Mouse (Mus musculus) left cerebral cortex, postnatal 25 days (tissue): Measurements from ENCODE around the gene Rasal3. TPM values are rescaled to one million over a fixed set of nuclear protein-coding genes. Genes with fewer than 3 reads are reported as not detected.
A peak's percentile ranks its signal among the peaks of the same experiment; 100 is the strongest.

Experiments used
- DNase-seq, 2 experiments: peaks; one replicate each; pipeline ENCODE4 v3.0.0; 2022; ENCODE audit warnings: low spot score in 2 of 2, mixed read lengths in 1 of 2
- intact Hi-C: fragments of 180-260 bp; cut with DNase I; formaldehyde crosslinking; loops from one replicate; pipeline ENCODE4 v1.15.1; 2025
- microRNA-seq, 2 experiments: library from miRNA; unstranded; fragments of <30 nt; microRNA quantifications; one replicate each; pipeline ENCODE4 v1.2.0; 2022
- total RNA-seq, 2 experiments: library from RNA; stranded (reverse); gene quantifications; 2 replicates each; pipeline ENCODE4 v1.2.3; 2021

The Rasal3 gene
- total RNA-seq, 2 experiments from 2014 or later, result 3.9 to 4.1 TPM

GRCm38 (mm10) chr17:32358192-32358942, 45.0 kb downstream of the Rasal3 start:
- peak in 1 of 2 experiments; percentile 74 for DNase-seq
- intact Hi-C loops, result no loop called here

GRCm38 (mm10) chr17:32356766-32357760, 46.3 kb downstream of the Rasal3 start:
- no peak for DNase-seq
- intact Hi-C loops, result no loop called here

GRCm38 (mm10) chr17:32356281-32356680, 47.1 kb downstream of the Rasal3 start:
- intact Hi-C loops, result no loop called here
- DNase-seq, result no peak

- intact Hi-C loops, result no loop called here
Observed at GRCm38 (mm10) chr17:32355031-32355430, 48.4 kb downstream of the Rasal3 start.

GRCm38 (mm10) chr17:32354211-32354610, 49.2 kb downstream of the Rasal3 start:
- intact Hi-C loops, result no loop called here
- no peak for DNase-seq

More at GRCm38 (mm10) chr17:32355031-32355430, 48.4 kb downstream of the Rasal3 start:
- DNase-seq, result no peak

GRCm38 (mm10) chr17:32353696-32354095, 49.7 kb downstream of the Rasal3 start:
- intact Hi-C loops, result no loop called here
- peak; percentile 38 to 66 for DNase-seq

- no peak for DNase-seq
- intact Hi-C loops, result no loop called here
Observed at GRCm38 (mm10) chr17:32351726-32352125, 51.7 kb downstream of the Rasal3 start.

GRCm38 (mm10) chr17:32351269-32351668, 52.1 kb downstream of the Rasal3 start:
- DNase-seq, result no peak
- intact Hi-C loops, result no loop called here

- intact Hi-C loops, result no loop called here
- DNase-seq, result peak; percentile 98 to 100
Observed at GRCm38 (mm10) chr17:32350382-32350983, 52.9 kb downstream of the Rasal3 start, which contains the start of gene Akap8l. TSS of gene Akap8l (minus strand) at chr17:32350607.

- peak in 1 of 2 experiments; percentile 70 for DNase-seq
- intact Hi-C loops, result loop anchor here (1.0 kb wide), 2 partner anchors 82 to 144 kb away; no protein-coding TSS in a partner anchor
Observed at GRCm38 (mm10) chr17:32349851-32350381, 53.5 kb downstream of the Rasal3 start.

- peak; percentile 52 to 86 for DNase-seq
- intact Hi-C loops, result loop anchor here (1.0 kb wide), 2 partner anchors 83 to 145 kb away; no protein-coding TSS in a partner anchor
Observed at GRCm38 (mm10) chr17:32349037-32349732, 54.2 kb downstream of the Rasal3 start.

- intact Hi-C loops, result no loop called here
- DNase-seq, result no peak
Observed at GRCm38 (mm10) chr17:32348406-32348805, 55.0 kb downstream of the Rasal3 start.

GRCm38 (mm10) chr17:32341102-32341501, 62.3 kb downstream of the Rasal3 start:
- intact Hi-C loops, result no loop called here
- no peak for DNase-seq

Small RNA genes lying within 50 kb of the gene (microRNA-seq; reads per million reads assigned to microRNA genes)
- gene Gm22201, result 0 to 0.67 reads per million in 2 experiments

Other genes with a start within 250 kb of the Rasal3 start
- 10 to 100 TPM in 1 of 2 experiments, 1 to 10 TPM in 1; 7.5 to 10.0 TPM for gene Notch3, start 236.7 kb downstream of the Rasal3 start, total RNA-seq
- under 1 TPM; 0.39 to 0.48 TPM for gene Ephx3, start 214.0 kb downstream of the Rasal3 start, total RNA-seq
- gene Brd4, start 118.9 kb downstream of the Rasal3 start, total RNA-seq, result 100 to 1,000 TPM; 117 to 130 TPM
- 10 to 100 TPM; 71.1 to 94.8 TPM for gene Akap8, start 82.3 kb downstream of the Rasal3 start, total RNA-seq
- gene Akap8l, start 53.0 kb downstream of the Rasal3 start, total RNA-seq, result 100 to 1,000 TPM; 179 to 230 TPM
- 10 to 100 TPM; 55.0 to 56.7 TPM for gene Wiz, start 14.1 kb downstream of the Rasal3 start, total RNA-seq
- gene Pglyrp2, start 20.6 kb upstream of the Rasal3 start, total RNA-seq, result not detected
- not detected for gene Cyp4f39, start 49.1 kb upstream of the Rasal3 start, total RNA-seq
- 1 to 10 TPM; 3.3 to 4.6 TPM for gene Cyp4f17, start 102.5 kb upstream of the Rasal3 start, total RNA-seq
- 1 to 10 TPM; 4.8 to 6.8 TPM for gene Cyp4f16, start 133.0 kb upstream of the Rasal3 start, total RNA-seq
- not detected for gene Cyp4f37, start 217.7 kb upstream of the Rasal3 start, total RNA-seq